In genomic region chr5:114410429-114410828, GRCm38 (mm10) we compare ENCODE assay signal across 21 mouse cellular contexts. TPM values are rescaled to one million over a fixed set of nuclear protein-coding genes. Genes with fewer than 3 reads are reported as not detected.
DNase-seq lines count a peak whose midpoint lies in the region; ATAC-seq and TF ChIP-seq lines count a peak whose summit lies in the region.
"Had no signal": no experiment of that assay in that cellular context is flagged by ENCODE, and none has a peak within 500 bp of the region (broad histone marks: within the 10 kb centered on the region; RNA-seq: fewer than 3 reads in every experiment).

No protein-coding gene starts in this region.

- no peak overlapping the region for H3ac ChIP-seq in myocyte (ENCODE audit: control insufficient read depth, insufficient read length)

- TF ChIP-seq POLR2A in limb, embryonic 14.5 days (IDR thresholded peaks at IDR 0.05; ENCODE audit: borderline replicate concordance, extremely low read depth, insufficient read depth, insufficient read length): no peak
- no peak for TF ChIP-seq POLR2A in myocyte (IDR thresholded peaks at IDR 0.05; ENCODE audit: insufficient read length, low read depth)

- H3K27ac ChIP-seq in embryonic facial prominence, embryonic 14.5 days (replicated peaks; ENCODE audit: low read depth, low read length): no peak overlapping the region
- H3K27ac ChIP-seq in embryonic facial prominence, embryonic 10.5 days (replicated peaks): no peak overlapping the region
- no peak overlapping the region for H3K27ac ChIP-seq in limb, embryonic 14.5 days (replicated peaks; ENCODE audit: low read depth, low read length)
- H3K27ac ChIP-seq in limb, embryonic 10.5 days: no peak overlapping the region
- H3K27ac ChIP-seq in heart, embryonic 12.5 days (ENCODE audit: poor library complexity, severe bottlenecking): no peak overlapping the region
- H3K27ac ChIP-seq: embryonic facial prominence, embryonic 13.5 days; forebrain, embryonic 13.5 days; forebrain, embryonic 15.5 days had no signal

- H3K9ac ChIP-seq in embryonic facial prominence, embryonic 14.5 days (ENCODE audit: low read depth, low read length): no peak overlapping the region
- H3K9ac ChIP-seq in limb, embryonic 14.5 days (ENCODE audit: low read depth, low read length, severe bottlenecking): no peak overlapping the region
- no peak overlapping the region for H3K9ac ChIP-seq in heart, embryonic 12.5 days
- H3K9ac ChIP-seq: embryonic facial prominence, embryonic 13.5 days; forebrain, embryonic 13.5 days; forebrain, embryonic 15.5 days; forebrain, postnatal 0 days had no signal

- no peaks in the 10 kb centered on the region for H3K27me3 ChIP-seq in embryonic facial prominence, embryonic 14.5 days (replicated peaks; ENCODE audit: control insufficient read depth, insufficient read depth, low read length)
- no peaks in the 10 kb centered on the region for H3K27me3 ChIP-seq in embryonic facial prominence, embryonic 10.5 days (replicated peaks; ENCODE audit: low read depth, poor library complexity, severe bottlenecking)
- H3K27me3 ChIP-seq in limb, embryonic 14.5 days (ENCODE audit: control insufficient read depth, insufficient read depth, low read length): no peaks in the 10 kb centered on the region
- no peaks in the 10 kb centered on the region for H3K27me3 ChIP-seq in limb, embryonic 10.5 days (ENCODE audit: low read depth, poor library complexity, severe bottlenecking)
- H3K27me3 ChIP-seq in E14TG2a.4 (ENCODE audit: insufficient read depth, low read length) (no peaks in the 10 kb centered on the region), myocyte (ENCODE audit: control insufficient read depth, insufficient read depth, insufficient read length) (no peaks in the 10 kb centered on the region)
- no peaks in the 10 kb centered on the region for H3K27me3 ChIP-seq in heart, embryonic 12.5 days (replicated peaks)
- H3K27me3 ChIP-seq: embryonic facial prominence, embryonic 13.5 days; forebrain, embryonic 13.5 days; forebrain, embryonic 15.5 days; Patski had no signal

- 86% methylated on average over 13 of the region's 13 CpGs for WGBS in embryonic facial prominence, embryonic 14.5 days
- 94% methylated on average over 13 of the region's 13 CpGs for whole genome bisulfite sequencing in embryonic facial prominence, embryonic 10.5 days
- WGBS in limb, embryonic 14.5 days: 85% methylated on average over 13 of the region's 13 CpGs
- 91% methylated on average over 13 of the region's 13 CpGs for WGBS in limb, embryonic 10.5 days
- 89% methylated on average over 13 of the region's 13 CpGs for WGBS in heart, embryonic 12.5 days

- no peak for ATAC-seq in embryonic facial prominence, embryonic 14.5 days (ENCODE audit: low read depth)
- ATAC-seq in limb, embryonic 14.5 days (ENCODE audit: low FRiP score, low read depth): no peak
- no peak for ATAC-seq in heart, embryonic 12.5 days (ENCODE audit: insufficient number of reproducible peaks, low FRiP score)
- ATAC-seq: activated CD4-positive, CD25-positive, alpha-beta regulatory T cell, adult 4 months; forebrain, embryonic 13.5 days; forebrain, embryonic 15.5 days; forebrain, postnatal 0 days; Patski had no signal

- H3K4me3 ChIP-seq in embryonic facial prominence, embryonic 14.5 days (ENCODE audit: low read depth, low read length): no peak overlapping the region
- no peak overlapping the region for H3K4me3 ChIP-seq in embryonic facial prominence, embryonic 10.5 days
- no peak overlapping the region for H3K4me3 ChIP-seq in limb, embryonic 14.5 days (replicated peaks; ENCODE audit: low read length)
- no peak overlapping the region for H3K4me3 ChIP-seq in limb, embryonic 10.5 days
- H3K4me3 ChIP-seq in E14TG2a.4 (replicated peaks; ENCODE audit: low read length) (peak overlapping the region; percentile 43; the same call in 1 of the 2 replicates), myocyte (no peak overlapping the region)
- no peak overlapping the region for H3K4me3 ChIP-seq in heart, embryonic 12.5 days
- H3K4me3 ChIP-seq: embryonic facial prominence, embryonic 13.5 days; forebrain, embryonic 13.5 days; forebrain, embryonic 15.5 days had no signal

- DNase-seq in embryonic facial prominence, embryonic 14.5 days (ENCODE audit: low spot score): peak; percentile 21
- DNase-seq in embryonic facial prominence, embryonic 10.5 days (ENCODE audit: low spot score): no peak
- peak; percentile 12 for DNase-seq in limb, embryonic 14.5 days (ENCODE audit: low spot score)
- no peak for DNase-seq in limb, embryonic 10.5 days (ENCODE audit: low spot score)
- DNase-seq: adrenal gland, adult 8-10 months; adrenal gland, postnatal 14 days; adrenal gland, postnatal 36 days; cerebellum, adult 11-12 months; cerebellum, adult 2 months; cerebellum, adult 9-10 months; cerebellum, postnatal 14 days; forebrain, postnatal 0 days had no signal

- H3K4me1 ChIP-seq in embryonic facial prominence, embryonic 14.5 days (ENCODE audit: control insufficient read depth, insufficient read depth, low read length): no peaks in the 10 kb centered on the region
- peaks cover 7% of the 10 kb centered on the region; the same call in 1 of the 2 replicates for H3K4me1 ChIP-seq in embryonic facial prominence, embryonic 10.5 days
- H3K4me1 ChIP-seq in limb, embryonic 14.5 days (ENCODE audit: control insufficient read depth, insufficient read depth, low read length): no peaks in the 10 kb centered on the region
- H3K4me1 ChIP-seq in limb, embryonic 10.5 days: no peaks in the 10 kb centered on the region
- H3K4me1 ChIP-seq in E14TG2a.4 (replicated peaks; ENCODE audit: low read depth, low read length): peaks cover 50% of the 10 kb centered on the region
- peaks cover 19% of the 10 kb centered on the region for H3K4me1 ChIP-seq in heart, embryonic 12.5 days (replicated peaks)
- H3K4me1 ChIP-seq: embryonic facial prominence, embryonic 13.5 days; forebrain, embryonic 13.5 days; forebrain, embryonic 15.5 days had no signal

- no peak for TF ChIP-seq CTCF in E14TG2a.4 (conservative IDR thresholded peaks at IDR 0.05; ENCODE audit: low read length)

- H3K9me3 ChIP-seq in embryonic facial prominence, embryonic 14.5 days (ENCODE audit: control insufficient read depth, low read length): no peaks in the 10 kb centered on the region
- no peaks in the 10 kb centered on the region for H3K9me3 ChIP-seq in embryonic facial prominence, embryonic 10.5 days
- no peaks in the 10 kb centered on the region for H3K9me3 ChIP-seq in limb, embryonic 14.5 days (ENCODE audit: control insufficient read depth, low read length)
- H3K9me3 ChIP-seq in limb, embryonic 10.5 days (replicated peaks): no peaks in the 10 kb centered on the region
- no peaks in the 10 kb centered on the region for H3K9me3 ChIP-seq in E14TG2a.4 (ENCODE audit: low read length)
- H3K9me3 ChIP-seq in heart, embryonic 12.5 days (replicated peaks): no peaks in the 10 kb centered on the region
- H3K9me3 ChIP-seq: embryonic facial prominence, embryonic 13.5 days; forebrain, embryonic 13.5 days; forebrain, embryonic 15.5 days; G1E had no signal

- no peak overlapping the region for H3K4me2 ChIP-seq in embryonic facial prominence, embryonic 14.5 days (ENCODE audit: low read depth, low read length)
- no peak overlapping the region for H3K4me2 ChIP-seq in limb, embryonic 14.5 days (replicated peaks; ENCODE audit: low read depth, low read length, severe bottlenecking)
- H3K4me2 ChIP-seq in myocyte (ENCODE audit: low read depth): no peak overlapping the region
- no peak overlapping the region for H3K4me2 ChIP-seq in heart, embryonic 12.5 days
- H3K4me2 ChIP-seq: embryonic facial prominence, embryonic 13.5 days; forebrain, embryonic 13.5 days; forebrain, embryonic 15.5 days had no signal

- peaks cover 100% of the 10 kb centered on the region for H3K36me3 ChIP-seq in embryonic facial prominence, embryonic 14.5 days (ENCODE audit: control insufficient read depth, insufficient read depth, low read length)
- peaks cover 100% of the 10 kb centered on the region for H3K36me3 ChIP-seq in embryonic facial prominence, embryonic 10.5 days (replicated peaks)
- peaks cover 98% of the 10 kb centered on the region for H3K36me3 ChIP-seq in limb, embryonic 14.5 days (ENCODE audit: control insufficient read depth, insufficient read depth, low read length)
- peaks cover 100% of the 10 kb centered on the region for H3K36me3 ChIP-seq in limb, embryonic 10.5 days
- H3K36me3 ChIP-seq in E14TG2a.4 (ENCODE audit: insufficient read depth, low read length): peaks cover 100% of the 10 kb centered on the region
- peaks cover 19% of the 10 kb centered on the region for H3K36me3 ChIP-seq in myocyte (ENCODE audit: control insufficient read depth, insufficient read depth)
- H3K36me3 ChIP-seq in heart, embryonic 12.5 days: peaks cover 90% of the 10 kb centered on the region

- H3K79me2 ChIP-seq in myocyte (ENCODE audit: control insufficient read depth, insufficient read depth): no peaks in the 10 kb centered on the region

RNA-seq across cellular contexts. Expression of gene Ube3b, which starts 30.0 kb away (rescaled TPM):
- 44.5 and 47.5 TPM in 2 replicates for polyA plus RNA-seq in embryonic facial prominence, embryonic 14.5 days (2014; fragmentation: Nextera tagmentation; extraction: Ambion mirVana)
- polyA plus RNA-seq in embryonic facial prominence, embryonic 10.5 days (2016; fragmentation: Nextera tagmentation; extraction: Ambion mirVana): 54.3 and 54.8 TPM in 2 replicates
- 57.6 and 78.4 TPM in 2 replicates for polyA plus RNA-seq in limb, embryonic 14.5 days (2012; rRNA removed)
- 51.2 and 56.4 TPM in 2 replicates for polyA plus RNA-seq in limb, embryonic 14.5 days (2014; fragmentation: Nextera tagmentation; extraction: Ambion mirVana)
- polyA plus RNA-seq in limb, embryonic 10.5 days (2016; fragmentation: Nextera tagmentation; extraction: Ambion mirVana): 54.5 and 59.5 TPM in 2 replicates
- polyA plus RNA-seq in myocyte (2012; fragmentation: generic; extraction: Trizol): 56.0 TPM
- 57.0 and 63.3 TPM in 2 replicates for polyA plus RNA-seq in heart, embryonic 12.5 days (2016; fragmentation: Nextera tagmentation; extraction: Ambion mirVana)

RNA-seq across cellular contexts. Expression of gene Kctd10, which starts 30.1 kb away (rescaled TPM):
- polyA plus RNA-seq in embryonic facial prominence, embryonic 14.5 days (2014; fragmentation: Nextera tagmentation; extraction: Ambion mirVana): 111 and 115 TPM in 2 replicates
- 112 and 116 TPM in 2 replicates for polyA plus RNA-seq in embryonic facial prominence, embryonic 10.5 days (2016; fragmentation: Nextera tagmentation; extraction: Ambion mirVana)
- polyA plus RNA-seq in limb, embryonic 14.5 days (2012; rRNA removed): 89.4 and 93.1 TPM in 2 replicates
- polyA plus RNA-seq in limb, embryonic 14.5 days (2014; fragmentation: Nextera tagmentation; extraction: Ambion mirVana): 103 and 105 TPM in 2 replicates
- 99.9 and 103 TPM in 2 replicates for polyA plus RNA-seq in limb, embryonic 10.5 days (2016; fragmentation: Nextera tagmentation; extraction: Ambion mirVana)
- polyA plus RNA-seq in myocyte (2012; fragmentation: generic; extraction: Trizol): 84.1 TPM
- polyA plus RNA-seq in heart, embryonic 12.5 days (2016; fragmentation: Nextera tagmentation; extraction: Ambion mirVana): 108 and 111 TPM in 2 replicates

RNA-seq across cellular contexts. Expression of gene Mmab, which starts 33.4 kb away (rescaled TPM):
- 26.1 and 30.8 TPM in 2 replicates for polyA plus RNA-seq in embryonic facial prominence, embryonic 14.5 days (2014; fragmentation: Nextera tagmentation; extraction: Ambion mirVana)
- polyA plus RNA-seq in embryonic facial prominence, embryonic 10.5 days (2016; fragmentation: Nextera tagmentation; extraction: Ambion mirVana): 33.2 and 34.4 TPM in 2 replicates
- 41.3 and 41.6 TPM in 2 replicates for polyA plus RNA-seq in limb, embryonic 14.5 days (2012; rRNA removed)
- polyA plus RNA-seq in limb, embryonic 14.5 days (2014; fragmentation: Nextera tagmentation; extraction: Ambion mirVana): 29.4 and 30.4 TPM in 2 replicates
- 29.3 and 34.7 TPM in 2 replicates for polyA plus RNA-seq in limb, embryonic 10.5 days (2016; fragmentation: Nextera tagmentation; extraction: Ambion mirVana)
- 19.9 TPM for polyA plus RNA-seq in myocyte (2012; fragmentation: generic; extraction: Trizol)
- 27.8 and 29.2 TPM in 2 replicates for polyA plus RNA-seq in heart, embryonic 12.5 days (2016; fragmentation: Nextera tagmentation; extraction: Ambion mirVana)

RNA-seq across cellular contexts. Expression of gene Mvk, which starts 33.6 kb away (rescaled TPM):
- 42.6 and 48.2 TPM in 2 replicates for polyA plus RNA-seq in embryonic facial prominence, embryonic 14.5 days (2014; fragmentation: Nextera tagmentation; extraction: Ambion mirVana)
- 54.9 and 55.0 TPM in 2 replicates for polyA plus RNA-seq in embryonic facial prominence, embryonic 10.5 days (2016; fragmentation: Nextera tagmentation; extraction: Ambion mirVana)
- polyA plus RNA-seq in limb, embryonic 14.5 days (2012; rRNA removed): 48.8 and 59.1 TPM in 2 replicates
- polyA plus RNA-seq in limb, embryonic 14.5 days (2014; fragmentation: Nextera tagmentation; extraction: Ambion mirVana): 55.2 and 57.0 TPM in 2 replicates
- 50.6 and 55.2 TPM in 2 replicates for polyA plus RNA-seq in limb, embryonic 10.5 days (2016; fragmentation: Nextera tagmentation; extraction: Ambion mirVana)
- 56.6 TPM for polyA plus RNA-seq in myocyte (2012; fragmentation: generic; extraction: Trizol)
- 23.3 and 24.3 TPM in 2 replicates for polyA plus RNA-seq in heart, embryonic 12.5 days (2016; fragmentation: Nextera tagmentation; extraction: Ambion mirVana)

Comparison
In these comparisons a context has a peak if more than half of its experiments do, and no peak if none do; other contexts are left out.
1. DNase-seq: peak in embryonic facial prominence, embryonic 14.5 days (single experiment) and limb, embryonic 14.5 days (single experiment); none in embryonic facial prominence, embryonic 10.5 days (single experiment) and limb, embryonic 10.5 days (single experiment).